Mouse (Mus musculus) embryonic facial prominence, embryonic 14.5 days (tissue): ENCODE results near the gene Ogfod1. TPM values are rescaled to one million over a fixed set of nuclear protein-coding genes. Genes with fewer than 3 reads are reported as not detected.

Experiments
- ATAC-seq: fragments of 200-750 bp; cut with Nextera tagmentation; 2 replicates; pipeline ENCODE4 v1.8.0; 2017; ENCODE audit warnings: low read depth, moderate number of reproducible peaks, moderate TSS enrichment
- DNase-seq: peaks from one replicate; pipeline ENCODE4 v3.0.0-alpha.2; 2015; ENCODE audit warnings: low spot score
- H3K27ac ChIP-seq: fragments of 300-500 bp; sonication (generic); replicated peaks from 2 replicates; pipeline ENCODE4 v1.5.1; 2014; ENCODE audit warnings: low read depth, mild to moderate bottlenecking, low read length, moderate library complexity
- H3K27me3 ChIP-seq: fragments of 300-500 bp; sonication (generic); replicated peaks from 2 replicates; pipeline ENCODE4 v1.6.1; 2014; ENCODE audit warnings: low read length; ENCODE audit not compliant: control insufficient read depth, insufficient read depth
- H3K36me3 ChIP-seq: fragments of 300-500 bp; sonication (generic); 2 replicates; pipeline ENCODE4 v1.6.1; 2014; ENCODE audit warnings: low read length, mixed read lengths; ENCODE audit not compliant: control insufficient read depth, insufficient read depth
- H3K4me1 ChIP-seq: fragments of 300-500 bp; sonication (generic); 2 replicates; pipeline ENCODE4 v1.6.1; 2014; ENCODE audit warnings: antibody characterized with exemption, low read length; ENCODE audit not compliant: control insufficient read depth, insufficient read depth
- H3K4me2 ChIP-seq: fragments of 300-500 bp; sonication (generic); 2 replicates; pipeline ENCODE4 v1.6.1; 2014; ENCODE audit warnings: low read depth, mild to moderate bottlenecking, low read length, moderate library complexity, mixed read lengths
- H3K4me3 ChIP-seq: fragments of 300-500 bp; sonication (generic); 2 replicates; pipeline ENCODE4 v1.5.1; 2014; ENCODE audit warnings: low read depth, mild to moderate bottlenecking, low read length
- H3K9ac ChIP-seq: fragments of 300-500 bp; sonication (generic); 2 replicates; pipeline ENCODE4 v1.6.1; 2014; ENCODE audit warnings: low read depth, mild to moderate bottlenecking, low read length, moderate library complexity, mixed read lengths
- H3K9me3 ChIP-seq: fragments of 300-500 bp; sonication (generic); 2 replicates; pipeline ENCODE4 v1.6.1; 2016; ENCODE audit warnings: low read length; ENCODE audit not compliant: control insufficient read depth
- WGBS: fragments of 180-500 bp; shearing (Covaris S2); extraction: QIAGEN DNeasy Blood & Tissue Kit; methylation state at CpG from one replicate; pipeline ENCODE4 v1.1.7; 2014; 5-methylcytosine and 5-hydroxymethylcytosine counted together
- polyA plus RNA-seq: library from polyadenylated mRNA; unstranded; fragments of >200 nt; fragmentation: Nextera tagmentation; extraction: Ambion mirVana; gene quantifications from 2 replicates; pipeline ENCODE4 v1.2.1, GENCODE M21; 2014

Ogfod1 gene
- polyA plus RNA-seq, 1 experiment from 2014 or later: 16.0 TPM

DNA sequence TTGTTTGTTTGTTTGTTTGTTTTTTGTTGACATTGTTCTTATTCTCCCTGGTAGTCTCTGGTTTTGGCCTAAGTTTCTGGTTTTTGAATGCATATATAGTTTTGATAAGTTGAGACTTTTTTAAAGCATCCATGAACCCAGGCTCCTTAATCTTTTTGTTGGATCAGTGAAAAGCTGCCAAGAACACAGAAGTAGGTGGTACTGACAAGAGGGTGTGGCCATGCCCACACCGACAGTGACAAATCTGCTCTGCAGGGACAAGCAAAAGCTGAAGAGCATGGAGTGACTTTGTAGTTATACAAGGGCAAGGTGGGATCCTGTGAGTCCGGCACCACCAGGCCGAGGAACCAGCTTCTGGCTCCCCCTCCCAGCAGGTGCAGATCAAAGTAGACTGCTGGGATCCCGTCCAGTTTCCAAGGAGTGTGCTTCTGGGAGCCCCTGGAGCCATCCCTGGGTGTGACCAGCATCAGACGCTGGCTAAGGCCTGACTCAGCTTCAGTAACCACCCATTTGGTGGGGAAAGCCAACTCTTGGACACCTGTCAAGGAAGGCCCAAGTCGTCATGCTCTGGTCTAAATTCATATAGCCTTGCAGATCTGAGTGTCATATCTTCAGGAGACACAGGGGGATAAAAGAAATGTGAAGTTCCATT, 73.7 kb downstream of the Ogfod1 start:
- ATAC-seq: no peak
- DNase-seq: no peak
- H3K4me2 ChIP-seq: no peak overlapping the region
- no peaks in the 10 kb centered on the region for H3K27me3 ChIP-seq
- 54% methylated on average over 6 of the region's 6 CpGs for WGBS
- no peaks in the 10 kb centered on the region for H3K4me1 ChIP-seq
- H3K27ac ChIP-seq: no peak overlapping the region
- no peaks in the 10 kb centered on the region for H3K9me3 ChIP-seq
- no peak overlapping the region for H3K9ac ChIP-seq
- H3K36me3 ChIP-seq: no peaks in the 10 kb centered on the region
- no peak overlapping the region for H3K4me3 ChIP-seq

GRCm38 (mm10) chr8:94113435-94113834, 76.4 kb downstream of the Ogfod1 start:
- WGBS: 58% methylated on average over 1 of the region's 1 CpGs
- Histone ChIP-seq H3K36me3 (no peaks in the 10 kb centered on the region), H3K4me2 (no peak overlapping the region), H3K9ac (no peak overlapping the region), H3K9me3 (no peaks in the 10 kb centered on the region), H3K4me3 (no peak overlapping the region), H3K27me3 (no peaks in the 10 kb centered on the region), H3K27ac (no peak overlapping the region), H3K4me1 (no peaks in the 10 kb centered on the region; the same call in 1 of the 2 replicates)
- ATAC-seq (no peak), DNase-seq (no peak)

DNA sequence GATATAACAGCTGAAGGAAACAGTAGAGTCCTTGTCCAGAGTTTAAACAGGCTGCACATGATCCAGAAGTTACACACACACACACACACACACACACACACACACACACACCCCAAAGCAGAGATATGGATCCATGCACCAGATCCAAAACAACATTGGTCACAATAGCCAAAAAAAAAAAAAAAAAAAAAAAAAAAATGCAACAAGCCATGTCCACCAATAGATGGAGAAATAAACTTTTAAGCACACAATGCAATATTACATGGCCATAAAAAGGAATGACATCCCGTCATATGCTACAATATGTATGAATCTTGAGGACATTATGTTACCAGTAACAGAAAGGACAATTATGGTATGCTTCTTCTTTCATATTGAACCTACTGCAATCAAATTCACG, 77.0 kb downstream of the Ogfod1 start:
- Histone ChIP-seq H3K27me3 (no peaks in the 10 kb centered on the region), H3K9me3 (no peaks in the 10 kb centered on the region), H3K4me1 (peaks cover under 1% of the 10 kb centered on the region; the same call in 1 of the 2 replicates), H3K36me3 (no peaks in the 10 kb centered on the region), H3K4me2 (no peak overlapping the region), H3K27ac (no peak overlapping the region), H3K4me3 (no peak overlapping the region), H3K9ac (no peak overlapping the region)
- ATAC-seq (no peak), DNase-seq (no peak)
- WGBS: 86% methylated on average over 2 of the region's 2 CpGs

Other genes starting within 250 kb of the Ogfod1 start
- 13.8 and 14.6 TPM in 2 replicates for gene Gnao1, start 227.2 kb upstream of the Ogfod1 start, polyA plus RNA-seq
- 53.8 and 57.7 TPM in 2 replicates for gene Amfr, start 24.4 kb upstream of the Ogfod1 start, polyA plus RNA-seq
- 107 and 113 TPM in 2 replicates for gene Nudt21, start 167 bp upstream of the Ogfod1 start, polyA plus RNA-seq
- 13.6 and 13.9 TPM in 2 replicates for gene Bbs2, start 61.7 kb downstream of the Ogfod1 start, polyA plus RNA-seq
- gene Mt4, start 100.0 kb downstream of the Ogfod1 start, polyA plus RNA-seq: 1.4 TPM in 1 of 2 replicates, not detected in the other
- gene Mt3, start 115.4 kb downstream of the Ogfod1 start, polyA plus RNA-seq: 10.8 and 14.1 TPM in 2 replicates
- 57.5 and 60.3 TPM in 2 replicates for gene Mt2, start 135.5 kb downstream of the Ogfod1 start, polyA plus RNA-seq
- 167 and 193 TPM in 2 replicates for gene Mt1, start 141.9 kb downstream of the Ogfod1 start, polyA plus RNA-seq
- 60.9 and 77.0 TPM in 2 replicates for gene Nup93, start 177.4 kb downstream of the Ogfod1 start, polyA plus RNA-seq